ENCODE assay signal across 8 mouse cellular contexts in the genomic region with DNA sequence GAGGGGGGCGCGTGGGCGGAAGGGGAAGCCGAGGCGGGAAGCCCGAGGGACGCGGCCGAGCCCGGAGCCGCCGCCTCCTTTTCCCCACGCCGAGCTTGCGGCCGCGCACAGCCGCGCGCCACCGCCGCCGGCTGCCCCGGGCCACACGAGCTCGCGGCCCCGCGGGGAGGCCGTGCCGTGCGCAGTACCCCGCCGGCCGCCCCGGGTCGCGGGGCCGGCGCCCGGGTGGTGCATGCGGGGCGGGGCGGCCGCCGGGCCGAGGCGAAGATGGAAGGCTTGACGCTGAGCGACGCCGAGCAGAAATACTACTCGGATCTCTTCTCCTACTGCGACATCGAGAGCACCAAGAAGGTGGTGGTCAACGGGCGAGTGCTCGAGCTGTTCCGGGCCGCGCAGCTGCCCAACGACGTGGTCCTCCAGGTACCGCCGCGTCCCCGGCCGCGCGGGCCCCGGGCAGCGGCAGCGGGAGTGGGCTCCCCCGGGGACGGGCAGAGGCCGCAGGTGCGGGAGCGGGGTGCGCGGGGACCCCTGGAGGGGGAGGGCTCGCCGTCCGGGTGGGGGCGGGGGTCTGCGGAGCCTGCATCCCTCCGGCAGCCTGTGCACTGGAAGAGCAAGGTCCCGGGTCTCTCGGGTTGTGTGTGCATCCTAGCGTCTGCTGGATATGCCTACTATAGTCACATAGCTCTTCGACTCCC. TPM values are rescaled to one million over a fixed set of nuclear protein-coding genes. Genes with fewer than 3 reads are reported as not detected.
DNase-seq lines count a peak whose midpoint lies in the region; ATAC-seq and TF ChIP-seq lines count a peak whose summit lies in the region.

A gene (plus strand): TSS at position 166 of the 695 bp plus-strand sequence.

- dilution Hi-C loops in CH12.LX (cut with MboI; ENCODE audit: extremely low pct_ligation_motif_present, extremely low pct_unique_long_range_greater_than_20kb, low sequenced_read_pairs): no loop called here

- TF ChIP-seq CTCF in CH12.LX (conservative IDR thresholded peaks at IDR 0.05 in 1 of 2, IDR thresholded peaks at IDR 0.05 in 1 of 2; ENCODE audit: low read depth in 2 of 2, low read length in 2 of 2): no peak
- no peak for TF ChIP-seq CTCF in liver, adult 2 months (IDR thresholded peaks at IDR 0.05; ENCODE audit: low read depth, low read length)

- peaks cover 7 to 37% of the 10 kb centered on the region in 2 experiments for H3K4me1 ChIP-seq in CH12.LX (ENCODE audit: control insufficient read depth in 1 of 2, insufficient read depth in 2 of 2)
- peaks cover 26% of the 10 kb centered on the region for H3K4me1 ChIP-seq in hindbrain, embryonic 14.5 days (replicated peaks; ENCODE audit: control insufficient read depth, insufficient read depth, low read length)
- H3K4me1 ChIP-seq in liver, adult 2 months (ENCODE audit: control insufficient read depth, insufficient read depth, low read length): peaks cover 10% of the 10 kb centered on the region
- H3K4me1 ChIP-seq in neural tube, embryonic 13.5 days (replicated peaks): peaks cover 32% of the 10 kb centered on the region

- TF ChIP-seq RAD21 in CH12.LX (IDR thresholded peaks at IDR 0.05; ENCODE audit: low read depth, low read length): no peak

- H3K79me2 ChIP-seq in CH12.LX (replicated peaks; ENCODE audit: control insufficient read depth, extremely low read depth, insufficient read depth, poor library complexity, severe bottlenecking): peaks cover 41% of the 10 kb centered on the region
- peaks cover 30% of the 10 kb centered on the region for H3K79me2 ChIP-seq in liver, adult 2 months (ENCODE audit: control insufficient read depth, insufficient read depth, low read length)

- ATAC-seq in hindbrain, embryonic 14.5 days (ENCODE audit: low FRiP score): peak; percentile 78
- ATAC-seq in neural tube, embryonic 13.5 days (ENCODE audit: low read depth): peak; percentile 88

- no peak for TF ChIP-seq EP300 in CH12.LX (IDR thresholded peaks at IDR 0.05; ENCODE audit: low read length)

- no peak for TF ChIP-seq POLR2A in CH12.LX (IDR thresholded peaks at IDR 0.05; ENCODE audit: low read depth, low read length)
- no peak for TF ChIP-seq POLR2A in liver, adult 2 months (IDR thresholded peaks at IDR 0.05; ENCODE audit: extremely low read depth, insufficient read depth, low read length)

- no peaks in the 10 kb centered on the region for H3K27me3 ChIP-seq in CH12.LX (replicated peaks)
- no peaks in the 10 kb centered on the region for H3K27me3 ChIP-seq in hindbrain, embryonic 14.5 days (ENCODE audit: control insufficient read depth, insufficient read depth, low read length)
- no peaks in the 10 kb centered on the region for H3K27me3 ChIP-seq in liver, adult 2 months (ENCODE audit: control insufficient read depth, insufficient read depth, low read length)
- no peaks in the 10 kb centered on the region for H3K27me3 ChIP-seq in neural tube, embryonic 13.5 days

- DNase-seq in 3T3-L1 (ENCODE audit: low read depth, low spot score): peak; percentile 15
- peak; percentile 6 for DNase-seq in CH12.LX (ENCODE audit: extremely low read depth)
- DNase-seq in cerebellum, postnatal 10 days: peak; percentile 69
- no peak for DNase-seq in frontal cortex, adult 2 months (ENCODE audit: extremely low spot score in 1 of 2, low spot score in 1 of 2)
- peak; percentile 61 for DNase-seq in hindbrain, embryonic 14.5 days (ENCODE audit: low spot score)
- DNase-seq in liver, adult 2 months (ENCODE audit: extremely low read depth, low read depth, low spot score): no peak
- DNase-seq in B cell, adult 2 months: no peak

- H3K36me3 ChIP-seq in CH12.LX (replicated peaks in 1 of 2; ENCODE audit: control insufficient read depth in 1 of 2, insufficient read depth in 1 of 2, low read length in 1 of 2): peaks cover 0 to 4% of the 10 kb centered on the region in 2 experiments
- no peaks in the 10 kb centered on the region for H3K36me3 ChIP-seq in hindbrain, embryonic 14.5 days (replicated peaks; ENCODE audit: control insufficient read depth, insufficient read depth)
- no peaks in the 10 kb centered on the region for H3K36me3 ChIP-seq in liver, adult 2 months (ENCODE audit: control insufficient read depth, insufficient read depth, low read length)
- H3K36me3 ChIP-seq in neural tube, embryonic 13.5 days: no peaks in the 10 kb centered on the region

- H3K27ac ChIP-seq in CH12.LX (ENCODE audit: insufficient read depth, low read depth): no peak within 1 kb of the TSS
- H3K27ac ChIP-seq in hindbrain, embryonic 14.5 days: peak within 1 kb of the TSS; percentile 96
- H3K27ac ChIP-seq in liver, adult 2 months (replicated peaks; ENCODE audit: insufficient read depth, low read depth, low read length): peak within 1 kb of the TSS; percentile 66
- H3K27ac ChIP-seq in neural tube, embryonic 13.5 days (replicated peaks): peak within 1 kb of the TSS; percentile 98

- under 1% methylated on average over 73 of the region's 90 CpGs for WGBS in hindbrain, embryonic 14.5 days
- WGBS in liver, adult 2 months: 2% methylated on average over 86 of the region's 90 CpGs
- under 1% methylated on average over 75 of the region's 90 CpGs for WGBS in neural tube, embryonic 13.5 days

- in situ Hi-C loops in CH12.LX (cut with MboI; ENCODE audit: low pct_ligation_motif_present, low pct_unique_long_range_greater_than_20kb, low sequenced_read_pairs): loop anchor here (10.0 kb wide), 1 partner anchor 139 kb away; no protein-coding TSS in a partner anchor

- peak within 1 kb of the TSS; percentile 98 for H3K4me2 ChIP-seq in CH12.LX (ENCODE audit: insufficient read depth, low read depth, poor library complexity, severe bottlenecking)
- peak within 1 kb of the TSS; percentile 71 for H3K4me2 ChIP-seq in hindbrain, embryonic 14.5 days (replicated peaks)
- peak within 1 kb of the TSS; percentile 73 for H3K4me2 ChIP-seq in neural tube, embryonic 13.5 days

- H3K4me3 ChIP-seq in CH12.LX (replicated peaks in 1 of 3; ENCODE audit: low read depth in 2 of 3, low read length in 2 of 3, poor library complexity in 1 of 3): peak within 1 kb of the TSS; percentile 85 to 91 (median 87)
- peak within 1 kb of the TSS; percentile 100 for H3K4me3 ChIP-seq in hindbrain, embryonic 14.5 days (replicated peaks; ENCODE audit: low read length)
- H3K4me3 ChIP-seq in liver, adult 2 months (ENCODE audit: insufficient read depth, low read depth, low read length): peak within 1 kb of the TSS; percentile 91
- peak within 1 kb of the TSS; percentile 92 for H3K4me3 ChIP-seq in neural tube, embryonic 13.5 days

- peak within 1 kb of the TSS; percentile 94 for H3K9ac ChIP-seq in CH12.LX (ENCODE audit: insufficient read depth, low read depth)
- peak within 1 kb of the TSS; percentile 98 for H3K9ac ChIP-seq in hindbrain, embryonic 14.5 days
- peak within 1 kb of the TSS; percentile 96 for H3K9ac ChIP-seq in liver, adult 2 months (ENCODE audit: low read depth, low read length)
- peak within 1 kb of the TSS; percentile 98 for H3K9ac ChIP-seq in neural tube, embryonic 13.5 days

- no peaks in the 10 kb centered on the region for H3K9me3 ChIP-seq in CH12.LX (replicated peaks; ENCODE audit: low read length)
- H3K9me3 ChIP-seq in hindbrain, embryonic 14.5 days (ENCODE audit: control insufficient read depth, low read length): no peaks in the 10 kb centered on the region
- H3K9me3 ChIP-seq in neural tube, embryonic 13.5 days: no peaks in the 10 kb centered on the region

TF ChIP-seq in CH12.LX, 34 proteins besides CTCF, POLR2A, EP300 and RAD21:
- TF ChIP-seq SIN3A (IDR thresholded peaks at IDR 0.05; ENCODE audit: low read length) (peak; percentile 55; the same call in 1 of the 2 replicates), UBTF (IDR thresholded peaks at IDR 0.05; ENCODE audit: low read depth, low read length) (0 out of 2 replicates have a peak, but pooled peaks have one; percentile 19), E2F4 (IDR thresholded peaks at IDR 0.05; ENCODE audit: insufficient replicate concordance, low read depth, low read length) (no peak), MXI1 (IDR thresholded peaks at IDR 0.05; ENCODE audit: low read depth, low read length) (peak; percentile 11; the same call in 1 of the 2 replicates)

RNA-seq across cellular contexts. Expression of the gene that starts here (rescaled TPM):
- total RNA-seq in CH12.LX (2012; rRNA removed) (34.9 and 37.9 TPM in 2 replicates), CH12.LX (2014; rRNA removed) (34.4 and 37.0 TPM in 2 replicates)
- 46.7 and 61.5 TPM in 2 replicates for polyA plus RNA-seq in CH12.LX (2012; ENCODE audit: insufficient read length, low read depth)
- polyA plus RNA-seq in frontal cortex, adult 2 months (2012; rRNA removed): 62.9 and 66.8 TPM in 2 replicates
- polyA plus RNA-seq in hindbrain, embryonic 14.5 days (2014; fragmentation: Nextera tagmentation; extraction: Ambion mirVana): 22.5 and 25.2 TPM in 2 replicates
- total RNA-seq in liver, adult 2 months (2014; rRNA removed): 12.2 and 12.4 TPM in 2 replicates
- 16.0 and 17.6 TPM in 2 replicates for polyA plus RNA-seq in liver, adult 2 months (2012; rRNA removed)
- 16.7 and 22.3 TPM in 2 replicates for polyA plus RNA-seq in neural tube, embryonic 13.5 days (2015; fragmentation: Nextera tagmentation; extraction: Ambion mirVana)

Comparison
In these comparisons a context has a peak if more than half of its experiments do, and no peak if none do; other contexts are left out.
1. DNase-seq: peak in 3T3-L1 (single experiment), CH12.LX (single experiment), cerebellum, postnatal 10 days (2 of 2) and hindbrain, embryonic 14.5 days (single experiment); none in frontal cortex, adult 2 months (0 of 2), liver, adult 2 months (single experiment) and B cell, adult 2 months (0 of 2).
2. Peak in every context shown above with its lines, with median percentiles within 50 percentile points of each other: H3K4me2 ChIP-seq, H3K4me3 ChIP-seq and H3K9ac ChIP-seq.